Mouse (Mus musculus): ENCODE measurements around the gene Fzd2.

- TF ChIP-seq CTCF (IDR thresholded peaks at IDR 0.05; ENCODE audit: low read depth) (no peak), EP300 (IDR thresholded peaks at IDR 0.05; ENCODE audit: low read depth) (no peak)
Measured at GRCm38 (mm10) chr11:102633379-102633778, 29.2 kb downstream of the Fzd2 start.

Data from liver, embryonic 14.5 days (tissue).